Mouse (Mus musculus) neural tube, embryonic 14.5 days (tissue): ENCODE results near the gene Pifo. TPM values are rescaled to one million over a fixed set of nuclear protein-coding genes. Genes with fewer than 3 reads are reported as not detected.
A peak's percentile ranks its signal among the peaks of the same experiment; 100 is the strongest.
"Not testable (repeated sequence)": the region's sequence is repeated elsewhere in the genome, so short reads cannot be mapped to it uniquely, and the experiment has no call there.

Source experiments
- ATAC-seq: fragments of 200-750 bp; cut with Nextera tagmentation; 2 replicates; pipeline ENCODE4 v1.8.0; 2017; ENCODE audit warnings: low read depth, mild to moderate bottlenecking, moderate TSS enrichment, moderate library complexity
- H3K27ac ChIP-seq: fragments of 300-500 bp; sonication (generic); 2 replicates; pipeline ENCODE4 v1.5.1; 2014; ENCODE audit warnings: low read depth, mild to moderate bottlenecking, control low read depth, low read length, moderate library complexity, mixed read lengths
- H3K27me3 ChIP-seq: fragments of 300-500 bp; sonication (generic); 2 replicates; pipeline ENCODE4 v1.6.1; 2014; ENCODE audit warnings: low read length; ENCODE audit not compliant: control insufficient read depth, insufficient read depth
- H3K36me3 ChIP-seq: fragments of 300-500 bp; sonication (generic); 2 replicates; pipeline ENCODE4 v1.6.1; 2014; ENCODE audit warnings: low read length, mixed read lengths; ENCODE audit not compliant: control insufficient read depth, insufficient read depth
- H3K4me1 ChIP-seq: fragments of 300-500 bp; sonication (generic); 2 replicates; pipeline ENCODE4 v1.6.1; 2014; ENCODE audit warnings: low read length; ENCODE audit not compliant: control insufficient read depth, insufficient read depth
- H3K4me2 ChIP-seq: fragments of 300-500 bp; sonication (generic); 2 replicates; pipeline ENCODE4 v1.6.1; 2014; ENCODE audit warnings: mild to moderate bottlenecking, low read depth, low read length, control low read depth
- H3K4me3 ChIP-seq: fragments of 300-500 bp; sonication (generic); 2 replicates; pipeline ENCODE4 v1.5.1; 2014; ENCODE audit warnings: low read depth, low read length, control low read depth, mixed read lengths
- H3K9ac ChIP-seq: fragments of 300-500 bp; sonication (generic); replicated peaks from 2 replicates; pipeline ENCODE4 v1.6.1; 2014; ENCODE audit warnings: low read depth, mild to moderate bottlenecking, control low read depth, low read length, mixed read lengths
- H3K9me3 ChIP-seq: fragments of 300-500 bp; sonication (generic); 2 replicates; pipeline ENCODE4 v1.6.1; 2016; ENCODE audit warnings: low read length; ENCODE audit not compliant: control insufficient read depth
- WGBS: fragments of 180-500 bp; shearing (Covaris S2); extraction: QIAGEN DNeasy Blood & Tissue Kit; methylation state at CpG from one replicate; pipeline ENCODE4 v1.1.7; 2014; 5-methylcytosine and 5-hydroxymethylcytosine counted together
- polyA plus RNA-seq: library from polyadenylated mRNA; unstranded; fragments of >200 nt; fragmentation: Nextera tagmentation; extraction: Ambion mirVana; gene quantifications from 2 replicates; pipeline ENCODE4 v1.2.1, GENCODE M21; 2014

Pifo gene
- polyA plus RNA-seq, 1 experiment from 2014 or later = 3.6 TPM

GRCm38 (mm10) chr3:106000707-106001375, 13.6 kb downstream of the Pifo start:
- Histone ChIP-seq H3K9me3 (no peaks in the 10 kb centered on the region), H3K4me2 (peak overlapping the region; percentile 42), H3K4me3 (0 out of 2 replicates have a peak overlapping the region, but pooled peaks have one; percentile 9), H3K4me1 (no peaks in the 10 kb centered on the region), H3K9ac (0 out of 2 replicates have a peak overlapping the region, but pooled peaks have one; percentile 21), H3K27me3 (no peaks in the 10 kb centered on the region), H3K36me3 (no peaks in the 10 kb centered on the region), H3K27ac (no peak overlapping the region)
- peak; percentile 41; the same call in 1 of the 2 replicates for ATAC-seq
- 21% methylated on average over 11 of the region's 11 CpGs for WGBS

GRCm38 (mm10) chr3:105994730-105995129, 19.7 kb downstream of the Pifo start:
- Histone ChIP-seq H3K4me1 (no peaks in the 10 kb centered on the region), H3K27me3 (no peaks in the 10 kb centered on the region), H3K4me2 (no peak overlapping the region), H3K4me3 (no peak overlapping the region), H3K9me3 (no peaks in the 10 kb centered on the region), H3K9ac (no peak overlapping the region), H3K36me3 (no peaks in the 10 kb centered on the region), H3K27ac (no peak overlapping the region)
- WGBS = 77% methylated on average over 2 of the region's 2 CpGs
- ATAC-seq = no peak

- Histone ChIP-seq H3K27me3 (no peaks in the 10 kb centered on the region), H3K4me1 (no peaks in the 10 kb centered on the region), H3K9ac (no peak overlapping the region), H3K9me3 (no peaks in the 10 kb centered on the region), H3K4me3 (no peak overlapping the region), H3K36me3 (no peaks in the 10 kb centered on the region), H3K27ac (no peak overlapping the region), H3K4me2 (no peak overlapping the region)
- 34% methylated on average over 4 of the region's 4 CpGs for WGBS
- ATAC-seq = peak; percentile 51; the same call in 1 of the 2 replicates
Measured at GRCm38 (mm10) chr3:105991653-105992283, 22.7 kb downstream of the Pifo start.

DNA sequence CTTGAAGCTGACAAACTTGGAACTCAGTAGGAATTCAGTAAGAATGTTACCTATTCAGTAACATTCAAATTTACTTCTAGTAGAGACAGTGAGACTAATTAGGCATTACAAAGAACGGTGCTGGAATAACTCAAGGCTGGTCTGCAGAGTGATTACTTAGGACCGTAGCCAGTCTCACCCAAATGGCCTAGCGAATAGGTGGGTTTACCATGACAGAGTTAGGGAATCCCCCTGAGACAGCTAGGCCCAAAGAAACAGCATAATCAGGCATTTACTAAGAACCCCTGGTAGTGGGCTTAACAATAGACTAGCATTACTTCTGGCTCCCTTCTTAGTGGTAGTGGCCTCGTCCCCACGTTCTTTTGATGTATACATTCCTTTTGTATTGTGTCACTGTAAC, 24.8 kb downstream of the Pifo start:
- H3K4me1 ChIP-seq, H3K9me3 ChIP-seq, H3K4me2 ChIP-seq, H3K27me3 ChIP-seq, H3K36me3 ChIP-seq, H3K27ac ChIP-seq, H3K9ac ChIP-seq, H3K4me3 ChIP-seq, ATAC-seq: not testable (repeated sequence)
- 37% methylated on average over 5 of the region's 5 CpGs for WGBS

GRCm38 (mm10) chr3:105974174-105974573, 40.3 kb downstream of the Pifo start:
- H3K27me3 ChIP-seq = no peaks in the 10 kb centered on the region
- 85% methylated on average over 2 of the region's 2 CpGs for WGBS

DNA sequence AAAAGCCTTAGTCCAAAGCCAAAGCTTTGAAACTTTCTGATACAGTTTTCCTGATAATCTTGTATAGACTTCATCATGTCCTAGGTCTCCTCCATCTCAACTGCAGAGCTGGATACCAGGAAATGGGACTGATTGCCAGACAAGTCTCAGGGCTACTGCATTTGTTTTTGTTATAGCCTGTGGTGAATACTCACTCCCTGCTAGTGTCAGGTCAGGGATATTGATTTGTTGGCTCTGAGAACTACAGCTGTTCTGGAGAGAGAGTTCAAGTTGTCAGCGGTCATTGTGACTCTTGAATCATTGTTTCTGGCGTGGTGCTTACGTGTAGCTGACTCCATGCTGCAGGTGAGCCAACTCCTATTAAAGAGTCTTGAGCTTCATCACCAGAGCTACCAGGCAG, 41.0 kb downstream of the Pifo start, which contains the start of gene Ovgp1:
Gene Ovgp1, plus strand, starts transcription at position 301 of the 400 bp plus-strand sequence.
- Histone ChIP-seq H3K9me3 (no peaks in the 10 kb centered on the region), H3K27ac (no peak within 1 kb of the TSS), H3K4me3 (no peak within 1 kb of the TSS), H3K4me1 (no peaks in the 10 kb centered on the region), H3K9ac (no peak within 1 kb of the TSS), H3K4me2 (no peak within 1 kb of the TSS), H3K36me3 (peaks cover 14% of the 10 kb centered on the region), H3K27me3 (no peaks in the 10 kb centered on the region)
- ATAC-seq = no peak
- WGBS = 68% methylated on average over 3 of the region's 3 CpGs

More at GRCm38 (mm10) chr3:105974174-105974573, 40.3 kb downstream of the Pifo start:
- Histone ChIP-seq H3K9me3 (no peaks in the 10 kb centered on the region), H3K36me3 (peaks cover 6% of the 10 kb centered on the region), H3K4me3 (no peak overlapping the region), H3K4me2 (no peak overlapping the region), H3K9ac (no peak overlapping the region), H3K4me1 (no peaks in the 10 kb centered on the region), H3K27ac (no peak overlapping the region)
- no peak for ATAC-seq

- no peak overlapping the region for H3K27ac ChIP-seq
- no peak overlapping the region for H3K4me2 ChIP-seq
- H3K27me3 ChIP-seq = no peaks in the 10 kb centered on the region
- no peaks in the 10 kb centered on the region for H3K9me3 ChIP-seq
- 89% methylated on average over 5 of the region's 5 CpGs for WGBS
- no peak overlapping the region for H3K9ac ChIP-seq
- peaks cover 27% of the 10 kb centered on the region for H3K36me3 ChIP-seq
- ATAC-seq = peak; percentile 42; the same call in 1 of the 2 replicates
- no peak overlapping the region for H3K4me3 ChIP-seq
- no peaks in the 10 kb centered on the region for H3K4me1 ChIP-seq
Measured at GRCm38 (mm10) chr3:105971831-105972446, 42.5 kb downstream of the Pifo start.

GRCm38 (mm10) chr3:105960700-105961099, 53.7 kb downstream of the Pifo start:
- H3K4me2 ChIP-seq = peak overlapping the region; percentile 83; the same call in 1 of the 2 replicates
- peaks cover 25% of the 10 kb centered on the region; the same call in 1 of the 2 replicates for H3K4me1 ChIP-seq
- ATAC-seq = no peak
- no peak overlapping the region for H3K27ac ChIP-seq
- H3K36me3 ChIP-seq = peaks cover 38% of the 10 kb centered on the region
- H3K4me3 ChIP-seq = peak overlapping the region; percentile 88
- 97% methylated on average over 2 of the region's 2 CpGs for WGBS
- no peak overlapping the region for H3K9ac ChIP-seq
- H3K9me3 ChIP-seq = no peaks in the 10 kb centered on the region
- H3K27me3 ChIP-seq = no peaks in the 10 kb centered on the region

DNA sequence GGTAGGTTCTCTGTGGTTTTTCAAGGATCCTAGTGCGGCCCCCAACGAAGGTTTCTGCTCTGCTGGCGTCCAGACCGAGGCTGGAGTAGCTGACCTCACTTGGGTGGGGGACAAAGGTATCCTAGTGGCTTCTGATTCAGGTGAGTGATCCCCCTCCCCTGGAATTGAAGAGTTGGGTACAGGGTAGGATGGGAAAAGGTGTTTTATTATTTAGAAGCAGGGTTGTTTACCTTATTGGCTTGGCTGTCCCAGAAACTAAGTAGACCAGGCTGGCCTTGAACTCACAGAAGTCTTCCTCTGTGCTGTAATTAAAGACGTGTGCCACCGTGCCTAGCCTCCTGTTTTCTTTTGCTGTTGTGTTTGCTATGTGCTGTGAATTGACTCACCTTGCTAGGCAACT, 54.4 kb downstream of the Pifo start, which contains the start of gene Atp5f1:
Gene Atp5f1, minus strand, starts transcription at position 101 of the 400 bp plus-strand sequence.
- no peak for ATAC-seq
- peak within 1 kb of the TSS; percentile 83 for H3K4me2 ChIP-seq
- H3K27me3 ChIP-seq = no peaks in the 10 kb centered on the region
- H3K4me3 ChIP-seq = peak within 1 kb of the TSS; percentile 88
- peaks cover 25% of the 10 kb centered on the region; the same call in 1 of the 2 replicates for H3K4me1 ChIP-seq
- peak within 1 kb of the TSS; percentile 80 for H3K27ac ChIP-seq
- H3K36me3 ChIP-seq = peaks cover 32% of the 10 kb centered on the region
- H3K9ac ChIP-seq = peak within 1 kb of the TSS; percentile 92
- 12% methylated on average over 6 of the region's 6 CpGs for WGBS
- no peaks in the 10 kb centered on the region for H3K9me3 ChIP-seq
